Mouse (Mus musculus) embryonic fibroblast, embryonic 13.5 days (primary cell): ENCODE results near the gene Dtx1.

ENCODE experiments used
- CTCF ChIP-seq: IDR thresholded peaks from 2 replicates; pipeline ENCODE4 v1.5.1; 2011; ENCODE audit warnings: mild to moderate bottlenecking, control low read depth, low read length, moderate library complexity, borderline replicate concordance; ENCODE audit not compliant: insufficient read depth
- POLR2A ChIP-seq: IDR thresholded peaks from 2 replicates; pipeline ENCODE4 v1.6.1; 2011; ENCODE audit warnings: low read depth, mild to moderate bottlenecking, control low read depth, low read length, moderate library complexity

- TF ChIP-seq POLR2A, result no peak
- TF ChIP-seq CTCF, result no peak
These were observed 14.2 kb upstream of the Dtx1 start for GRCm38 (mm10) chr5:120725811-120726455.
